Mouse (Mus musculus): ENCODE results near the gene Ccdc15. TPM values are rescaled to one million over a fixed set of nuclear protein-coding genes. Genes with fewer than 3 reads are reported as not detected.

Gene Ccdc15
- polyA plus RNA-seq, 2 experiments from 2014 or later = 6.8 to 10.3 TPM

- ATAC-seq = peak; percentile 82
These were observed 117.6 kb downstream of the Ccdc15 start for GRCm38 (mm10) chr9:37230486-37231195.

GRCm38 (mm10) chr9:37229880-37230325 lies 118.3 kb downstream of the Ccdc15 start:
- ATAC-seq = peak; percentile 74

Other genes starting within 250 kb of the Ccdc15 start
- gene Pknox2, start 201.0 kb downstream of the Ccdc15 start, polyA plus RNA-seq (2017; shearing (Covaris generic)) = not detected
- 1 to 10 TPM; 3.4 to 4.4 TPM for gene Tmem218, start 140.2 kb downstream of the Ccdc15 start, polyA plus RNA-seq (2017; shearing (Covaris generic))
- gene Slc37a2, start 92.7 kb downstream of the Ccdc15 start, polyA plus RNA-seq (2017; shearing (Covaris generic)) = 1 to 10 TPM; 2.4 to 3.6 TPM
- not detected for gene Hepacam, start 18.9 kb upstream of the Ccdc15 start, polyA plus RNA-seq (2017; shearing (Covaris generic))
- gene Robo4, start 53.5 kb upstream of the Ccdc15 start, polyA plus RNA-seq (2017; shearing (Covaris generic)) = not detected
- gene Robo3, start 84.8 kb upstream of the Ccdc15 start, polyA plus RNA-seq (2017; shearing (Covaris generic)) = not detected
- 10 to 100 TPM in 1 of 2 experiments, 1 to 10 TPM in 1; 8.3 to 13.7 TPM for gene Msantd2, start 140.9 kb upstream of the Ccdc15 start, polyA plus RNA-seq (2017; shearing (Covaris generic))
- gene Esam, start 179.6 kb upstream of the Ccdc15 start, polyA plus RNA-seq (2017; shearing (Covaris generic)) = not detected
- not detected for gene Vsig2, start 190.8 kb upstream of the Ccdc15 start, polyA plus RNA-seq (2017; shearing (Covaris generic))
- gene Nrgn, start 204.5 kb upstream of the Ccdc15 start, polyA plus RNA-seq (2017; shearing (Covaris generic)) = under 1 TPM; 0.51 to 0.86 TPM
- 10 to 100 TPM; 17.2 to 17.7 TPM for gene Siae, start 207.3 kb upstream of the Ccdc15 start, polyA plus RNA-seq (2017; shearing (Covaris generic))

Measured in CD4-positive, CD25-positive, alpha-beta regulatory T cell, adult 4 months (primary cell).